Mouse (Mus musculus): ENCODE measurements around the gene Pdzd9.

Pdzd9 gene

GRCm38 (mm10) chr7:120643217-120643616 lies 26.9 kb downstream of the Pdzd9 start:
- in situ Hi-C loops (cut with MboI, MseI), result no loop called here

DNA sequence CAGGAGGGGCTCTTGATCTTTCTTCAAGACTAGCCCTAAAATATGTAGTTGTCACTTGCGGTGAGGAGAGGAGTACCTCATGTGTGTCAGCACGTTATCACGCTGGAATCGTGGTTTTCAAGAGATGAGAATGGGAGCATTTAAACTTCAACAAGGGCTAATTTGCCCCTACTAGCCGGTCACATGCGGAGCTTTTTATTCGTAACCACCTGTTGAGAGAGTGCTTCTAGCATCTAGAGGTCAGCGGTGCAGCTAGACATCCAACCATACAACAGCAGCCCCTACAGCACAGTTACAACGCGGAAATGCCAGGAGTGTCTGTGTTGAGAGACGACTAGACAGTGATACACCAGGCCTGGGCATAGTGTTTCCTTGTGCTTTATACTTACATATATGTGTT lies 34.3 kb downstream of the Pdzd9 start:
- in situ Hi-C loops (cut with MboI, MseI), result no loop called here

GRCm38 (mm10) chr7:120635362-120635781 lies 34.8 kb downstream of the Pdzd9 start:
- in situ Hi-C loops (cut with MboI, MseI), result no loop called here

DNA sequence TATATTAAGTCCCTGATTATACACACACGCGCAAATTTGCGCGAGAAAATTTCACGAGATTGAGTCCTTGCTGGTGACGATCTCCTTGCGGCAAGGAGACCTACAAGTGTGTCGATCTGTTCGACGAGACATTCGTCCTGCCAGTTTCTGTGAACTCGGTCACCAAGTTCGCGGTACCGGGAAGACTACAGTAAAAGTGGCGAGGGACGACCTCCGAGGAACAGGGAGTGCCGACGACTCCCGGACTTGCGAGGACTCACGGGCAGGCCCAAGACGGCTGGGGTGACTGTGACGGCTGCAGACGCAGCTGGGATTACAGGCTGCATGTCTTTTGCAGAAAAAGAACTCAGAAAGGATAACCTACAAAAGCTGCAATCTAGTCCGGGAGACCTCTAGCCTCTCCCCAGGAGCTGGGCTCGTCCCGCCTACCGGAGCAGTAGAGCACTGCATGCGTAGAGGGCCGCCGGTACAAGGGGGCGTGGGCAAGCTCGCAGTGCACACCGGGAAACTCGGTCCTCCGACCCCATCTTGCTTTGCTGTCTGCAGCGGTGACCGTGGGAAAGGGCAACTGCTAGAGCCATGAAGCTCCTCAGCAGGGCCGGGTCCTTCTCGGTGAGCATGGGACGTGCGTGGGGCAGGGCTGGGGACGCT lies 35.3 kb downstream of the Pdzd9 start, which contains the start of gene Uqcrc2:
Gene Uqcrc2 (plus strand): TSS at position 466 of the 651 bp plus-strand sequence.
- in situ Hi-C loops (cut with MboI, MseI), result loop anchor here (5.0 kb wide), 1 partner anchor 192 kb away; no protein-coding TSS in a partner anchor

DNA sequence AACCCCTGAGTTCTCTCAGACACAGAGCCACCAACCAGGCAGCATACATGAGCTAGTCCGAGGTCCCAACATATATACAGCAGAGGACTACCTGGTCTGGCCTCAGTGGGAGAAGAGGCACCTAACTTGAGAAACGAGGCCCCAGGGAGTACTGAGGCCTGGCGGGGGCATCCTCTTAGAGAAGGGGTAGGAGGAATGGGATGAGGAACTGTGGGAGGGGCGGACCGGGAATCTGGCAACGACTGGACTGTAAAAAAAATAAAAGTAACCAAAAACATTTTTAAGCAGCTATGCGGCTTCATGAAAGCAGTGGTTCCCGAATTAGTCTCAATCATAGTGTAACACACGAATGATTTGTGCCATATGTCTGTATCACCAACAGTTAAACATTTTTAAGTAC lies 35.8 kb downstream of the Pdzd9 start:
- in situ Hi-C loops (cut with MboI, MseI), result loop anchor here (5.0 kb wide), 1 partner anchor 193 kb away; no protein-coding TSS in a partner anchor

DNA sequence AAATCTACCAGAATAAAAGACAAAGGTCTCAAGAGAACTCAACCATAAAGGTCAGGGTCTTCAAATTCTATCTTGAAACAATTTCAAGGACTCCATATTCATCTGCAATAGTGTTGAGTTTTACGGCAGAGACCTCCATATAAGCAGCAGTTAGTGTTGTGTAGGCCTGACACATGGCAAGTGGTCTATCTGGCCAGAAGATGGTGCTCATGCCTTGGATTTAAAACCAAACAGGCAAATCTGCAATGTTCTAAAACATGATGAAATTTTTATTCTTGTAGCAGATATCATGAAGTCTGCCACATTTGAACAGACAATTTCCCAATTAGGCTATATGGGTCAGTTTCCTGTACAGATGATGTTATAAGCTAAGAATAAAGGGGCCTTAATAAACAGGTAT lies 37.6 kb downstream of the Pdzd9 start:
- in situ Hi-C loops (cut with MboI, MseI), result loop anchor here (5.0 kb wide), 1 partner anchor 195 kb away; no protein-coding TSS in a partner anchor

GRCm38 (mm10) chr7:120620841-120621240 lies 49.3 kb downstream of the Pdzd9 start:
- in situ Hi-C loops (cut with MboI, MseI), result no loop called here

DNA sequence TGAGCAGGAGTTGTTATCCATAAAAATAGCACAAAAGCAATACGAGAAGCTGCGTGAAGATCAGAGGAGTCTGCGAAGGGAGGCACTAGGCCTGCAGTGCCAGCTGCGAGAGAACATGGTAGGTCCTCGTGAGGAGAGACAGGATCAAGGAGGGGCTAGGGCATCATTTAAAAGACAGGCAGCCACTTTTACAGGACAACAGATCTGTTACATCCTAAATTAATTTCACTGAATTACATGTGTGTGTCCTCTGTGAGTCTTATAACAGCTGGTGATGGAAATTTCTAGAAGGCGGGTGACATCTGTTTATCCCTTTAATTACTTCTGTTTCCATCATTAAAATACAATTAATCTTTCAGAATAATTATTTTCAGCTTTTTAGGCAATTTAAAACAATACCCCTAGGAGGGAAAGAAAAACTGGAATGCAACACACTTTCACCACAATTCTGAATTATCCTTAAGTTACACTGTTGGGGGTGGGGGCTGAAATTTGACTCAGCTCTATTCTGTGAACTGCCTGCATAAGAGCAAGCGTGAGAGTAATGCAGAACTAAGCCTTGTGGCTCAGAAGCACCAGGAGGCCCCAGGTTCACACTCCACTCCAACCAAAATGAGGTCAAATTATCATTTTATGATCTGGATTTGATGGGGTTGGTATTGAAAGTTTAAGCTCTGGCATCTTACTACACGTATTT lies 49.9 kb downstream of the Pdzd9 start:
- in situ Hi-C loops (cut with MboI, MseI), result no loop called here
